Mouse (Mus musculus): ENCODE data around the gene Fez2.

Gene Fez2

GRCm38 (mm10) chr17:78408386-78408785 lies 9.6 kb downstream of the Fez2 start:
- DNase-seq (ENCODE audit: low spot score in 2 of 2): no peak

- DNase-seq (ENCODE audit: low spot score in 2 of 2): no peak
Observed at GRCm38 (mm10) chr17:78407581-78407980, 10.4 kb downstream of the Fez2 start.

GRCm38 (mm10) chr17:78406854-78407253 lies 11.1 kb downstream of the Fez2 start:
- no peak for DNase-seq (ENCODE audit: low spot score in 2 of 2)

- DNase-seq (ENCODE audit: low spot score in 2 of 2): no peak
Observed at GRCm38 (mm10) chr17:78405336-78405735, 12.6 kb downstream of the Fez2 start.

GRCm38 (mm10) chr17:78403804-78404203 lies 14.1 kb downstream of the Fez2 start:
- DNase-seq (ENCODE audit: low spot score in 2 of 2): no peak

GRCm38 (mm10) chr17:78403229-78403628 lies 14.7 kb downstream of the Fez2 start:
- no peak for DNase-seq (ENCODE audit: low spot score in 2 of 2)

- DNase-seq (ENCODE audit: low spot score in 2 of 2): no peak
Observed at GRCm38 (mm10) chr17:78402174-78402573, 15.8 kb downstream of the Fez2 start.

- no peak for DNase-seq (ENCODE audit: low spot score in 2 of 2)
Observed at GRCm38 (mm10) chr17:78401713-78402112, 16.2 kb downstream of the Fez2 start.

GRCm38 (mm10) chr17:78401311-78401710 lies 16.6 kb downstream of the Fez2 start:
- DNase-seq (ENCODE audit: low spot score in 2 of 2): no peak

- DNase-seq (ENCODE audit: low spot score in 2 of 2): peak; percentile 49 to 50
Observed at GRCm38 (mm10) chr17:78400130-78400840, 17.7 kb downstream of the Fez2 start.

- no peak for DNase-seq (ENCODE audit: low spot score in 2 of 2)
Observed at GRCm38 (mm10) chr17:78392401-78393087, 25.4 kb downstream of the Fez2 start.

- no peak for DNase-seq (ENCODE audit: low spot score in 2 of 2)
Observed at GRCm38 (mm10) chr17:78389573-78389972, 28.4 kb downstream of the Fez2 start.

GRCm38 (mm10) chr17:78388101-78388847 lies 29.7 kb downstream of the Fez2 start:
- no peak for DNase-seq (ENCODE audit: low spot score in 2 of 2)

GRCm38 (mm10) chr17:78387665-78388064 lies 30.3 kb downstream of the Fez2 start:
- no peak for DNase-seq (ENCODE audit: low spot score in 2 of 2)

GRCm38 (mm10) chr17:78382321-78382720 lies 35.6 kb downstream of the Fez2 start:
- no peak for DNase-seq (ENCODE audit: low spot score in 2 of 2)

GRCm38 (mm10) chr17:78379730-78380245 lies 38.2 kb downstream of the Fez2 start:
- no peak for DNase-seq (ENCODE audit: low spot score in 2 of 2)

- no peak for DNase-seq (ENCODE audit: low spot score in 2 of 2)
Observed at GRCm38 (mm10) chr17:78379079-78379729, 38.7 kb downstream of the Fez2 start.

GRCm38 (mm10) chr17:78376587-78376986 lies 41.4 kb downstream of the Fez2 start:
- no peak for DNase-seq (ENCODE audit: low spot score in 2 of 2)

GRCm38 (mm10) chr17:78374756-78375155 lies 43.2 kb downstream of the Fez2 start:
- no peak for DNase-seq (ENCODE audit: low spot score in 2 of 2)

GRCm38 (mm10) chr17:78373849-78374248 lies 44.1 kb downstream of the Fez2 start:
- DNase-seq (ENCODE audit: low spot score in 2 of 2): no peak

GRCm38 (mm10) chr17:78373174-78373573 lies 44.8 kb downstream of the Fez2 start:
- DNase-seq (ENCODE audit: low spot score in 2 of 2): no peak

- DNase-seq (ENCODE audit: low spot score in 2 of 2): no peak
Observed at GRCm38 (mm10) chr17:78370445-78370844, 47.5 kb downstream of the Fez2 start.

Data from right cerebral cortex, postnatal 36 days (tissue).